Mouse (Mus musculus): Measurements from ENCODE around the gene Trrap. TPM values are rescaled to one million over a fixed set of nuclear protein-coding genes. Genes with fewer than 3 reads are reported as not detected.

Trrap gene
- total RNA-seq (2023), result 161 TPM

DNA sequence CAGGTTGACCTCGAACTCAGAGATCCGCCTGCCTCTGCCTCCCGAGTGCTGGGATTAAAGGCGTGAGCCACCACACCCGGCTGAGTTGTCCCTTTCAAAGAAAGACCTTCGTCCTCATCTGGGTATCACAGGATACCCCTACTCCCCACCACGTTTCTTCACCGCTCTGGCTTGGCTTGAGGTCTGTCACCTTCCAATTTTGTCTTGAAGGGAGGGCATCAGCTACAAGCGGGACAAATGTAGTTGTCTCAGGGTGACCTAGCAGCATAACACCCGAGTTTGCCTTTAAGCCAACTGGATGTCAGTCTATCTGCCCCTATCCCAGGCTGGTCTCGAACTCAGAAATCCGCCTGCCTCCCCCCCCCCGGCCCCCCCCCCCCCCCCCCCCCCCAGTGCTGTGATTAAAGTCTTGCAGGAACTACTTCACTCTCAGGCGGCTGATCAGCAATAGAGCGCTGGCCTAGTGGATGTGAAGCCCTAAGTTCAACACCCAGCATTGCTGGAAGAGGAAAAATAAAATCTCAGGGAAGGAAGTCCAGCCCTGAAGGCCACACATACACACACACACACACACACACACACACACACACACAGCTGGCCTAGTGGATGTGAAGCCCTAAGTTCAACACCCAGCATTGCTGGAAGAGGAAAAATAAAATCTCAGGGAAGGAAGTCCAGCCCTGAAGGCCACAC is at the start of gene Trrap:
Gene Trrap (plus strand): TSS at position 627 of the 693 bp plus-strand sequence.

GRCm38 (mm10) chr5:144761161-144761868 is 6.2 kb upstream of the Trrap start, which contains the start of gene Tmem130:
Tmem130 (minus strand) TSS chr5:144761818.

Other genes starting within 250 kb of the Trrap start
- not detected for gene Nptx2, start 221.8 kb upstream of the Trrap start, total RNA-seq (2023)
- not detected for gene Tmem130, start 5.9 kb upstream of the Trrap start, total RNA-seq (2023)
- gene Smurf1, start 198.1 kb downstream of the Trrap start, total RNA-seq (2023), result 68.8 TPM